Mouse (Mus musculus) erythroblast, embryonic 14.5 days (primary cell): Measurements from ENCODE around the gene Arhgap33. TPM values are rescaled to one million over a fixed set of nuclear protein-coding genes. Genes with fewer than 3 reads are reported as not detected.

Source experiments
- H3K27me3 ChIP-seq: 2 replicates; pipeline ENCODE4 v1.6.1; 2012; ENCODE audit warnings: inconsistent platforms; ENCODE audit not compliant: control insufficient read depth
- H3K36me3 ChIP-seq: 2 replicates; pipeline ENCODE4 v1.6.1; 2012; ENCODE audit warnings: mild to moderate bottlenecking, inconsistent platforms; ENCODE audit not compliant: control insufficient read depth
- H3K4me1 ChIP-seq: 2 replicates; pipeline ENCODE4 v1.6.1; 2012; ENCODE audit warnings: inconsistent platforms; ENCODE audit not compliant: control insufficient read depth
- H3K4me3 ChIP-seq: replicated peaks from 2 replicates; pipeline ENCODE3; 2012; ENCODE audit warnings: moderate library complexity, mild to moderate bottlenecking, inconsistent platforms
- H3K9me3 ChIP-seq: 2 replicates; pipeline ENCODE4 v1.6.1; 2012; ENCODE audit warnings: low read length, inconsistent platforms, mixed read lengths; ENCODE audit not compliant: control insufficient read depth
- GATA1 ChIP-seq: IDR thresholded peaks from 2 replicates; pipeline ENCODE4 v1.6.1; 2012; ENCODE audit warnings: low read length, inconsistent platforms, mixed read lengths
- TAL1 ChIP-seq: IDR thresholded peaks from 3 replicates; pipeline ENCODE4 v1.6.1; 2012; ENCODE audit warnings: low read length, inconsistent platforms, mixed read lengths
- polyA plus RNA-seq: library from polyadenylated mRNA; stranded (reverse); fragments of >175 nt; gene quantifications from 2 replicates; pipeline ENCODE4 v1.2.3, GENCODE M21; 2012

Gene Arhgap33
- polyA plus RNA-seq, result 11.7 and 13.0 TPM in 2 replicates

DNA sequence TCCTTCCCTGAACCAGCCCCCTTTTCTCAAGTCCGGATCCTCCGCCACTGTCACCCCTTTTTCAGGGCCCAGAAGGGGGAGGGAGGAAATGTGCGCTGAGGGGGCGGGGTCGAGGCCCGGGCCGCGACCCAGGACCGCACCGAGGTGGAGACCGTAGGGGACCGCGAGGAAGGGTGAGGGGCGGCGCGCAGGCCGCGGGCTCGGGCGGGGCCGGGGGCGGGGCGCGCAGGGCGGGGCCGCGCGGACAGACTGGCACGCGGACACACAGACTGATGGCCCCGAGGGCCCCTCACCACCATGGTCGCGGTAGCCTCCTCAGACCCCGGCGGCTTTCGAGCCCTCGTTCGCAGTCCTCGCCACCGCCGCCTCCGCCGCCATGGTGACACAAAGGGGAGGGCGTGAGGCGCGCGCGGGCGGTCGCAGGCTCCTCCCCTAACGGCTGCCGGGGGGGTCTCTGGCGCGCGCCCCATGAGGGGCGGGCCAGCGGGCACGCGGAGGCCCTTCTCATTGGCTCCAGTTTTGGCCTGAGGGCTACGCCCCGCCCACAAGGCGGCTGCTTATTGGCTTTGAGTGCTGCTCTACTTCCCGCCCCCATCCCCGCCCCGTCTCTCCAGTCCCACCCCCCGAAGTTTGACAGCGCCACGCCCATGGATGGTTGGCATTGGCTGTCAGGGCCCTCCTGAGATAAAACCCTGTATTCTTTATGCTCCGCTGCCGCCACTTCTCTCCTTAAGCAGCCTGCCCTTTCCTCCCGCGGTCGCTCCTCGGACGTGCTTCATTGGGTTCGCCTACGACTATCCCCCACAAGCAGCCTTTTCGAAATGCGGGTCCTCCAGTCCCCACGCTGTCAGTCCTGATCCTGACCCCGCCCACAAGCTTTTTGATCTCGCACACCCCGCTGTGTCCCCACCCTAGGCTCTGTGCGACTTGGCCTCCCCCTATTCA lies at the start of gene Arhgap33:
Gene Arhgap33 (minus strand): TSS at position 428 of the 945 bp plus-strand sequence.
- no peak for TF ChIP-seq TAL1
- H3K4me3 ChIP-seq, result peak within 1 kb of the TSS; percentile 87
- peaks cover 6% of the 10 kb centered on the region; the same call in 1 of the 2 replicates for H3K27me3 ChIP-seq
- H3K9me3 ChIP-seq, result no peaks in the 10 kb centered on the region
- H3K4me1 ChIP-seq, result peaks cover 53% of the 10 kb centered on the region
- H3K36me3 ChIP-seq, result peaks cover 47% of the 10 kb centered on the region

- peaks cover 79% of the 10 kb centered on the region for H3K36me3 ChIP-seq
- H3K9me3 ChIP-seq, result no peaks in the 10 kb centered on the region
- TF ChIP-seq GATA1 (no peak), TAL1 (no peak)
- no peaks in the 10 kb centered on the region for H3K27me3 ChIP-seq
- H3K4me3 ChIP-seq, result no peak overlapping the region
- H3K4me1 ChIP-seq, result peaks cover 30% of the 10 kb centered on the region
These were observed 49.5 kb upstream of the Arhgap33 start for GRCm38 (mm10) chr7:30584339-30584738.

- no peak for TF ChIP-seq TAL1
- no peak for TF ChIP-seq GATA1
- Histone ChIP-seq H3K4me3 (no peak overlapping the region), H3K36me3 (peaks cover 99% of the 10 kb centered on the region), H3K27me3 (no peaks in the 10 kb centered on the region), H3K4me1 (peaks cover 11% of the 10 kb centered on the region), H3K9me3 (no peaks in the 10 kb centered on the region)
These were observed 46.7 kb upstream of the Arhgap33 start for GRCm38 (mm10) chr7:30581547-30581946.

DNA sequence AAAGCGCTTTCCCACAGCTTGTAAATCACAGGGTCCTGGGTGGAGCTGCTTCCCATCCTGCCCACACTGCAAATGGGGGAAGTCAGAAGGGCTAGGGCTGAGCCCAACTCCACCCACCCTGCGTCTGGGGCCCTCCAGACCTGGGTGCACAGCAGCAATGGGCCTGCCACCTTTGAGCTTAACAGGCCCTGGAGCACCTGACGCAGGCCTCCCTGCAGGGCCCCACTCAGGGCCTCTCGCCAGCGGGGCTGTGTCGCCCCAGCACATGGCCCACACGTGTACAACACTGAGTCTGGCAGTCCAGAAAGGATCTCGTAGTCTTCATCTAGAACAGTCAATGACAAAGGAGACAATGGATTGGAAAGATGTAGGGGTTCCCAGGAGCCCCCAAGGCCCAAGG lies 45.1 kb upstream of the Arhgap33 start:
- peaks cover 2% of the 10 kb centered on the region for H3K4me1 ChIP-seq
- no peaks in the 10 kb centered on the region for H3K9me3 ChIP-seq
- H3K4me3 ChIP-seq, result no peak overlapping the region
- TF ChIP-seq TAL1 (no peak), GATA1 (no peak)
- H3K27me3 ChIP-seq, result no peaks in the 10 kb centered on the region
- H3K36me3 ChIP-seq, result peaks cover 99% of the 10 kb centered on the region

- H3K36me3 ChIP-seq, result peaks cover 100% of the 10 kb centered on the region
- peaks cover 19% of the 10 kb centered on the region for H3K4me1 ChIP-seq
- H3K4me3 ChIP-seq, result no peak overlapping the region
- H3K27me3 ChIP-seq, result no peaks in the 10 kb centered on the region
- no peak for TF ChIP-seq TAL1
- TF ChIP-seq GATA1, result no peak
- H3K9me3 ChIP-seq, result no peaks in the 10 kb centered on the region
These were observed 38.1 kb upstream of the Arhgap33 start for GRCm38 (mm10) chr7:30572969-30573368.

- Histone ChIP-seq H3K36me3 (peaks cover 99% of the 10 kb centered on the region), H3K4me1 (peaks cover 19% of the 10 kb centered on the region), H3K27me3 (no peaks in the 10 kb centered on the region), H3K9me3 (no peaks in the 10 kb centered on the region), H3K4me3 (no peak overlapping the region)
- TF ChIP-seq GATA1, result no peak
- TF ChIP-seq TAL1, result no peak
These were observed 37.5 kb upstream of the Arhgap33 start for GRCm38 (mm10) chr7:30572389-30572788.

DNA sequence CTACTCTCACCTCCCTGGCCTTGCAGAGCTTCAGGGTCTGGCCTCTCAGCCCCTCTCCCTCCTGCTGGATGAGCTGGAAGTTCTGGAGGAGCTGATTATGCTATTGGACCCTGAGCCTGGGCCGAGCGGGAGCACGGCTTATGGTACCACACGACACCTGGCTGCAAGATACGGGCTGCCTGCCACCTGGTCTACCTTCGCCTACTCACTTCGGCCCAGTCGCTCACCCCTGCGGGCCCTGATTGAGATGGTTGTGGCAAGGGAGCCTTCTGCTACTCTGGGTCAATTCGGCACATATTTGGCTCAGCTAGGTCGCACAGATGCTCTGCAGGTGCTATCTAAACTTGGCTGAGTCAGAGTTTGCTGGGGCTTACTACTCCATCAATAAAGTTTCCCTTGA lies 32.7 kb upstream of the Arhgap33 start:
- Histone ChIP-seq H3K4me1 (peaks cover 29% of the 10 kb centered on the region), H3K36me3 (peaks cover 83% of the 10 kb centered on the region), H3K27me3 (no peaks in the 10 kb centered on the region), H3K4me3 (no peak overlapping the region), H3K9me3 (no peaks in the 10 kb centered on the region)
- TF ChIP-seq GATA1, result no peak
- no peak for TF ChIP-seq TAL1

GRCm38 (mm10) chr7:30566033-30566432 lies 31.2 kb upstream of the Arhgap33 start:
- no peak overlapping the region for H3K4me3 ChIP-seq
- TF ChIP-seq GATA1, result no peak
- TF ChIP-seq TAL1, result no peak
- no peaks in the 10 kb centered on the region for H3K27me3 ChIP-seq
- peaks cover 33% of the 10 kb centered on the region for H3K4me1 ChIP-seq
- peaks cover 73% of the 10 kb centered on the region for H3K36me3 ChIP-seq
- no peaks in the 10 kb centered on the region for H3K9me3 ChIP-seq

DNA sequence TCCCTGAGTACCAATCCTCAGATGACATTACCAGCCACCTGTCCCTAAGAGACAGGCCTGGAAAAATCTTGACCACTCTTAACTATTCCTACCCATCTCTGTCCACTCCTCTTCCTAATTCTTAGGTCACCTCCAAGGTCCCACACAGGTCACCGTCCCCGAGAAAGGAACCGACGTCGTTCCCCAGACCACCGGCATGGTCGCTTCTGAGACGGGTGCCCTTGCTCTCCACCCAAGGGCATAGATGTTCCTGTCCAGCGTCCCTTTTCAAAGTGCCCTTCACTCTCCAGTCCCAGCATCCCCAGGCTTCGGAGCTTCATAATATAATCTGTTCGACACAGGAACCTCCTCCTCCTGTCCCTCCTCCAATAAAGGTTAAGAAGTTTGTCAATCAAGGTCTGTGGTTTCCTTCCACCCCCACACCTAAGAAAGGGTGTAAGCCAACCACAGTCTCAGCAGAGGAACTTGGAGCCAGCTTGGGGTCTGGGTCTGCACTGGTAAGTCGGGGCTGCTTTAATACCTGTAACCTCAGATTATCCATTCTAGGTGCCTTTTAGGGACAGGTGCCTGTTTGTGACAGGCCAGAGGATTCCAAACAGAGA lies 30.2 kb upstream of the Arhgap33 start, which contains the start of gene Igflr1:
Gene Igflr1 (plus strand): TSS at position 458 of the 602 bp plus-strand sequence.
- Histone ChIP-seq H3K4me1 (peaks cover 40% of the 10 kb centered on the region), H3K36me3 (peaks cover 69% of the 10 kb centered on the region), H3K9me3 (no peaks in the 10 kb centered on the region), H3K27me3 (no peaks in the 10 kb centered on the region), H3K4me3 (peak within 1 kb of the TSS; percentile 94)
- TF ChIP-seq TAL1 (no peak), GATA1 (no peak)

GRCm38 (mm10) chr7:30563906-30564280 lies 29.0 kb upstream of the Arhgap33 start:
- H3K4me1 ChIP-seq, result peaks cover 50% of the 10 kb centered on the region
- peaks cover 57% of the 10 kb centered on the region for H3K36me3 ChIP-seq
- no peaks in the 10 kb centered on the region for H3K27me3 ChIP-seq
- TF ChIP-seq GATA1 (no peak), TAL1 (no peak)
- H3K4me3 ChIP-seq, result peak overlapping the region; percentile 94
- H3K9me3 ChIP-seq, result no peaks in the 10 kb centered on the region
